Mouse (Mus musculus) layer of hippocampus, adult 11-12 months (tissue): ENCODE data around the gene Sap30l.
"Not testable (repeated sequence)": the region's sequence is repeated elsewhere in the genome, so short reads cannot be mapped to it uniquely, and the experiment has no call there.

Experiments used
- DNase-seq: peaks from one replicate; pipeline ENCODE4 v3.0.0; 2022; ENCODE audit warnings: low spot score

Sap30l gene

GRCm38 (mm10) chr11:57831861-57832260 is 30.4 kb downstream of the Sap30l start:
- DNase-seq = no peak

- DNase-seq = no peak
Observed at GRCm38 (mm10) chr11:57832552-57833201, 31.2 kb downstream of the Sap30l start, which contains the start of gene Hand1. Gene Hand1 (minus strand): TSS chr11:57832818.

- no peak for DNase-seq
Observed at GRCm38 (mm10) chr11:57833296-57833977, 32.0 kb downstream of the Sap30l start.

- DNase-seq = no peak
Observed at GRCm38 (mm10) chr11:57834031-57834430, 32.6 kb downstream of the Sap30l start.

GRCm38 (mm10) chr11:57835331-57835730 is 33.9 kb downstream of the Sap30l start:
- no peak for DNase-seq

GRCm38 (mm10) chr11:57835931-57836330 is 34.5 kb downstream of the Sap30l start:
- no peak for DNase-seq

- DNase-seq = no peak
Observed at GRCm38 (mm10) chr11:57836401-57836800, 35.0 kb downstream of the Sap30l start.

- no peak for DNase-seq
Observed at GRCm38 (mm10) chr11:57836872-57837680, 35.6 kb downstream of the Sap30l start.

GRCm38 (mm10) chr11:57837861-57838680 is 36.6 kb downstream of the Sap30l start:
- no peak for DNase-seq

GRCm38 (mm10) chr11:57840986-57841385 is 39.5 kb downstream of the Sap30l start:
- no peak for DNase-seq

GRCm38 (mm10) chr11:57841391-57841790 is 40.0 kb downstream of the Sap30l start:
- DNase-seq = no peak

GRCm38 (mm10) chr11:57846421-57847363 is 45.3 kb downstream of the Sap30l start:
- DNase-seq = not testable (repeated sequence)

- no peak for DNase-seq
Observed at GRCm38 (mm10) chr11:57847396-57847795, 46.0 kb downstream of the Sap30l start.

GRCm38 (mm10) chr11:57850298-57850697 is 48.9 kb downstream of the Sap30l start:
- DNase-seq = no peak

GRCm38 (mm10) chr11:57850931-57851330 is 49.5 kb downstream of the Sap30l start:
- DNase-seq = no peak

- DNase-seq = no peak
Observed at GRCm38 (mm10) chr11:57853571-57853970, 52.1 kb downstream of the Sap30l start.

- DNase-seq = no peak
Observed at GRCm38 (mm10) chr11:57857709-57858108, 56.3 kb downstream of the Sap30l start.
